Mouse (Mus musculus): ENCODE measurements around the gene Prickle1.

The Prickle1 gene

DNA sequence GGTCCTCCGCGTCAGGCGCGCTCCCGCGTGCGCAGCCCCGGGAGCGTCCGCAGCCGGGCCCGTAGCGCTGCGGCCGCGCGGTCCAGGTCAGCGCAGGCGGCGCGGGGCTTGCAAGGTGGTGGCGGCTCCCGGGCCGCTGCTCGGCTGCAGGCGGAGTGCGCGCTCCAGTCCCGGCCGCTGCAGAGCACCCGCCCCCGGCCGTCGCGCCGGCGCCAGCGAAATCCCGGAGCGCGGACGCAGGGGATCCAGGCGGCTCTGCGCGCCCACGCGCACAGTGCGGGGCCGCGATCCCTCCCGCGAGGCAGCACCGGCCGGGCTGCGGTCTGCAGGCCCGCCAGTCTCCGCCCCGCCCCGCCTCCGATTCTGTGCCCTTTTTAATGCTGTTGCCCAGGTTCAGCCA lies at the start of gene Prickle1:
Gene Prickle1 (minus strand): TSS at position 146 of the 400 bp plus-strand sequence.
- peak; percentile 84 for DNase-seq (ENCODE audit: low spot score)

DNA sequence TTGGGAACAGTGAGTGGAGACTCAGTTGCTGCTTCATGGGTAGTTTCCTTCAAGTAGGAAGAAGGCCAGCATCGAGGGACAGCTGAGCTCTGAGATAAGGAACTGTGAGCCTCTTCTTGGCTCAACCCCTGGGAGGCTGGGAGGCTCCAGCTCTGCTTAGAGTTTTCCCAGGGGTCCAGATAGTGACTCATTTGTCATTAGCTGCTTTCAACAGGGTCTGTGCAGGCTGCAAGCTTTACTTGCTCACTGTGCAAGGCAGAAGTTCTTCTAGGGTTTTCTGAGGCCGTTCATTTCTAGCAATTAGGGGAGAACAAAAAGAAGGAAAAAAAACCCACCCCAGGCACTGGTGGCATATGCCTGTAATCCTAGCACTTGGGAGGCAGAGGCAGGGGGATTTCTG lies 44.5 kb upstream of the Prickle1 start:
- DNase-seq (ENCODE audit: low spot score) = no peak

DNA sequence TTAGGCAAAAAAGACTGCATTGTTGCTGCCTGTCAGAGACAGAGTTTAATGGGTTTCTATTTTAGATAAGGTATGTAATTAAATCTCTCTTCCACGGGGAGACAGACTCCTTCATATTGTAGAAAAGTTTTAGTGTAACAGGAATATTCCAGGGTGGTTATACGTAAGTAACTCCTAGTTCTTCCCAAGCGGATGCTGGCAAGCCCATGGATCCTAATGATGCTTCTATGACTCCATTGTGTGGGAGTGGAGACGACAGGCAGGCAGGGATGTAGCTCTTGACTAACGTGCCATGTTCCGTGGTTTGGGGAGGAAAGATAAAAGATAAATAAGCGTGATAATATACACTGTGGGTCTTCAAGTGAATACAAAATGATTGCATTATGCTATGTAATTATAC lies 41.3 kb upstream of the Prickle1 start:
- no peak for DNase-seq (ENCODE audit: low spot score)

DNA sequence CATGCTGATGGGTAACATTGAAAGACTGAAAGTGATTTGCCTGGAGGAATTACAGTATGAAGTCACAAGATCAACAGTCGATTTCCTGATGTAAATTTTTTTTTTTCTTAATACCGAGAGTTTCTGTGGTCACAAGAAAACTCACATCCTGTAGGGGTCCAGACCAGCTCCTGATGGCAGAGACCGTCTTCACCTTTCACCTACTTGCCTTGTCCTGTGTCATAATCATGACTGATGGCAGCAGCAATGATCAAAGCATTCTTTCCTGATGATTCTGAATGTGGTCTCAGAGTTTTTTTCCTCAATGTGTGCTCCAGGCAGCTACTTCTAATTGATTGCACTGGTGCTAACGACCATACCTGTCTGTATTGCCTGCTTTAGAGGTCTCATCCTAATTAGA lies 39.9 kb upstream of the Prickle1 start:
- DNase-seq (ENCODE audit: low spot score) = no peak

DNA sequence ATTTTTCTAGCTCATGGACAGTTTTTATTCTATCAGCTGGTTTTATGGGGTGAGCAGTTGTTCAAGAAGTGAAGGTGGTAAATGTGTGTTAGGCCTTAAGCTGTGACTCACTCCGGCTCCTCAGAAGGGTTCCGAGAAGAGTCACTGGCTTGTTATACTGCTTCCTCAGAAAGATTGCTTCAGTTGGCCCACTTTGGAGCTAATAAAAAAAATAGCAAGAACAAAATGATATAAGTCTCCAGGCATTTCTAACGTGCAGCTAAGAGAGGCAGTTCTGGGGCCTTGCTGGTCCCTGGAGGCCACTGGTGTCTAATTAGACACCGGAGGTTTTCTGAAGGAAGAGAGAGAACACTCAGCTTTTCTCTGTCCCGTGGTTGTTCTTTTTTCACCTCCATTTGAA lies 38.8 kb upstream of the Prickle1 start:
- DNase-seq (ENCODE audit: low spot score) = no peak

DNA sequence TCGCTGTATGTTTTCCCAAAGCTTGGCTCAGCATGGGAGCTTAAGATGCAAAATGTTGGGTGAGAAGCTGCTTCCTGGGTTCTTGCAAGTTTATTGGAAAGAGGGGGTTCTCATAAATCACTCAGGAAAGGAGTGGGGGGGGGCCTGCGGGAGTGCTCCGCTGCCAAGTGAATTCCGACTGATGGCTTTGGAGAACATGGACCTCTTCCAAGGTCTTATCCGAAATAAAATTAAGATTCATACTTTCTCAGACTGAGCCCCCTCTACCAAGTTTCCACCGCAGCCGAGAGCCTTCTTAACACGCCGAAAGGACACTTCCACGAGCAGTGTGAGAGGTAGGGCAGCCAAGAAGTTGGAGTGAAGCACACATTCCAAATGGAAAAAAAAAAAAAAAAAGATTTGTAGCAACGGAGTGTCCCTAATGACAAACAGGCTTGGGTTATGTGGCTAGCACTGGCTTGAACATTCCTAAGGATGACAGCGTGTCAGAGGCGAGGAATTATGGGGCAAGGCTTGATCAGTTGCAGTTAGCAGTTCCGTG lies 34.4 kb upstream of the Prickle1 start:
- DNase-seq (ENCODE audit: low spot score) = no peak

DNA sequence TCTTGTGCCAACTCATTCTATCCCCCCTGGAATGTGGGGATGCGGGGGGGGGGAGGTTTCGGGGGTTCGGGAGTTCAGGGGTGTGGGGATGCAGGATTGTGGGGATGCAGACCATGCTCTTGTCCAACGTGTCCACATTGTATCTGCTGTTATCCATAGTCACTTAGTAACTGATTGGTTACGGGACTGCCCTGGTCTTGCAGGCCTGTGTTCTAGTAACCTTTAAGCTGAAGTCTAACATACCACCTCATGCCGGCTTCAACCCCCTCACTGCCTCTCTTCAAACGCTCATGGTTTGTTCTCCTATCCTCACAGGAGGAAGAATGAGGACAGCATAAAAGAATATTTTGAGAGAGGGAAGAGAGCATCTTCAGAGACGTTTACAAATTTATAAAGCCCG lies 33.5 kb upstream of the Prickle1 start:
- DNase-seq (ENCODE audit: low spot score) = no peak

DNA sequence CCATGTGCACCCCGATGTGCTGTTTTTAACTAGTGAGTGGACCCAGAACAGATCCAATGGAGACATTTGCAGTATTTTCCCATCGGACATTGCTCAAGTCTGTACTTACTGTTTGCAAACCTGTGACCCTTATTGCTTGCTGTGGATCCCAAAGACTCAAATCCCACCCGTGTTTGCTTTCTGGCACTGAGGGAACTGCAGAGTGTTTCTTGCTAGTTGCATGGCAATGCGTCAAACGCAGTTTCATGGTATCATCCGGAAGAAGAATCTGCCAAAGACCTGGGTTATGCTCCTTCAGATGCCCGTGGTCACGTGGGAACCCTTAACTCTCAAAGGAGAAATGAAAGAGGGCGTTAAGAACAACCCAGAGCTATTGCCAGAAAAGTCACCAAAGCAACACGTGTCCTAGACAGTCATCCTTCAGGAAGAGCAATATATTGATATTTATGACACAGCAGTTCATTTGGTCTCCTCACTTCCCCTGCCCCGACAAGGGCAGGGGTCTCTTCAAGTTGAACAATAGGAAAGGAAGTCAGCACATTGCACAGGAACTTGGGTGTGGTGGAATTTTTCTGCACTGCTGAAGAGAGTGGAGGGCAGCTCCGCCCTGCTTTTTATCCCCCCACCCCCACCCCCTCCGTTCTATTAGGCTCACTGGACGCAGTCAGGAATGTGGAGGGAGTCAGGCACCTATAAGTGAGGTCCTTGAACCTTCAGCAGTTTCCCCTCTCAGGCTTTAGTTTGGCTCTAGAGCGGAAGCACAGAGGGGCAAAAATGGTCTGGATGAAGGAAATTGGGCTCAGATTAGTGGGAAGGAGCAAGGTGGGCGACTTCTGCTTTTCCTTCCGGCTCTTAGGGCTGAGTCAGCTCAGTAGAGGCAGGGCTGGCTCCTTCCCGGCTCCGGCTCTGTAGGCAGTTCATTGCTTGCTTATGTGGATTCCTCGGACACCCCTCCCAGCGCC lies 32.4 kb upstream of the Prickle1 start:
- DNase-seq (ENCODE audit: low spot score) = no peak

DNA sequence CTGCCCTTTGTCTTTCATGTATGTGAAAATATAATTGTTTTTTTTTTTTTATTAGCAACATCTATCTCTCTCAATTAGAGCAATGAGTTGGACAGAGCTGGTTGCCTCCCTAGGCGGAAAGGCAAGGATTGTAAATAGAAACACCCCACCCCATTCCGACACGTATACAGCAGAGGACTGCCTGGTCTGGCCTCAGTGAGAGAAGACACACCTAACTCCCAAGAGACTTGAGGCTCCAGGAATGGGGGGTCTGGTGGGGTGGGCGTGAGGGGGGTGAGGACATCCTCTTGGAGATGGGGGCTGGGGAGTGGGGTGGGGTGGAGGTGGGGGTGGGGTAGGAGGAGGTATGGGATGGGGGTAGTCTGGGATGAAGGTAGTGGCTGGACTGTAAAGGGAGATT lies 23.9 kb upstream of the Prickle1 start:
- no peak for DNase-seq (ENCODE audit: low spot score)

DNA sequence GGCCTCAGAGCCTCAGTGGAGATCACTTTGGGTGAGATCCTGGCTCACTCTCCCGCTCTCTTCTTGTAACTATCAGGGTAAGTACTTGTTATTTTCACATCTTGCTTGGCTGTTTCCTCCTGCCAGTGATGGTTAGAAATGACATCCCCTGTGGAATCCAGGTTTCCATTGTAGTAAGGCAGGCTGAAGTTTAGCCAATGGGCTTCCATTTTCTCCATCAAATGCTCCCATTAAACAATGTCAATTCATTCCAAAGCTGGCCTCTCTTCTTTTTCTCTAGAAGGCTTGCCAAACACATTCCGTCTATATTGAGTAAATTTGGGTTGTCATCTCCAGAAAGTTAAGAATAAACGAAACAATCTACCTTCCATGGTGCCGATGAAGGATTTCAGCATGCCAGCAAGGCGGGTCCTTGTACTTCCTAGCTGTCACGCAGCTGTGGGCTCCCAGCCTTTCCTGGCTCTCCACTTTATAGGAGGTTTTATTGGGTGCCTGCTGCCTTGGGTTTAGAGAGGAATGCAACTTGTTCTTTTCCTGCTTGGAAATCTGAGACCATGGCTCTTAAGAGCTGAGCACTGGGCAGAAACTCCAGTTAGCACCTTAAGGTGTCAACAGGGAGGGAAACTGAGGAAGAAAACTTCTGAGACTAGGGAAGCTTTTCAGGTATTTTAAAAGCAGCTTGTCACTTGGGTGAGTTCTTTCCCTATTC lies 22.9 kb upstream of the Prickle1 start:
- no peak for DNase-seq (ENCODE audit: low spot score)

DNA sequence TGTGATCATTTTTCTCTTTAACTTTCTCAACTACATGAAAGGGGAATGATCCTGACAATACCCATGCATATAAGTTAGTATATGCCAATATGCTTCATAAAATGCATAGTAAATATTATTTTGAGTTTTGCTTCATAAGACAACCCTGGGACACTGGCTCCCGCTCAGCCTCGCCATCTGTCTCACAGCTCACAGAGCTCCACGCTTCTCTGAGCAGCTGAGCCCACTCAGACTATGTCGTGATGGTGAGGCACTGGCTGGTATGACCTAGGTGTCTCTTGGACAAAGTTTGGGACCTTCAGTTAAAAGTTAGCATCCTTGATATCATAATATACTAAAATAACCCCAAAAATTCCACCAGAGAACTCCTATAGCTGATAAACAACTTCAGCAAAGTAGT lies 20.6 kb upstream of the Prickle1 start:
- DNase-seq (ENCODE audit: low spot score) = no peak

DNA sequence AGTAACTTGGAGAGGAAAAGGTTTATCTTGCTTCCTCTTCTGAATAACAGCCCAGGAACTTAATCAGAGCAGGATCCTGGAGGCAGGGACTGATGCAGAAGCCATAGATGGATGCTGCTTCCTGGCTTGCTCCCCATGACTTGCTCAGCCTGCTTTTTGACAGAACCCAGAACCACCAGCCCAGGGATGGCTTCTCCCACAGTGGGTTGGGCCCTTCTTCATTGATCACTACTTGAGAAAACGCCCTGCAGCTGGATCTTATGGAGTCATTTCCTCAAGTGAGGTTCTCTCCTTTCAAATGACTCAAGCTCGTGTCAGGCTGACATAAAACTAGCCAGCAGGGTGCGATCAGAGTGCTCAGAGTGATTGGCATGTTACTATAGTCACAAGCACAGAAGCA lies 19.3 kb upstream of the Prickle1 start:
- DNase-seq (ENCODE audit: low spot score) = no peak

DNA sequence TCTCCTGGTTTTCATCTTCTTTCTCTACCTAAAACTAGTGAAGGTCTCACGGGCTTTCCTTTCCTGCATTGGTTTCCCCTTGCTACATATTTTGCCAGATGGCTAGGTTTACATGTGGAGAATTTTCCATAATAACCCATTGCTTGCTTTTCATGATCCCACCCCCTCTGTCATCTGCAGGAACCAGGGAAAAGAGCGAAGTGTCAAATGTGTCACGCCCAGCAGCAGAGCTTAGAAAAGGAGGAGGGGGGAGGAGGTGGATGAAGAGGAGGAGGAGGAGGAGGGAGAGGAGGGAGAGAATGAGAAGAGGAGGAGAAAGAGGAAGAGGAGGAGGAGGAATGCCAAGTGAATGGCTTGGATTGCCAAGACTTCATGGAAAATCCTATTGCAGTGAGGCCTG lies 17.9 kb upstream of the Prickle1 start:
- no peak for DNase-seq (ENCODE audit: low spot score)

DNA sequence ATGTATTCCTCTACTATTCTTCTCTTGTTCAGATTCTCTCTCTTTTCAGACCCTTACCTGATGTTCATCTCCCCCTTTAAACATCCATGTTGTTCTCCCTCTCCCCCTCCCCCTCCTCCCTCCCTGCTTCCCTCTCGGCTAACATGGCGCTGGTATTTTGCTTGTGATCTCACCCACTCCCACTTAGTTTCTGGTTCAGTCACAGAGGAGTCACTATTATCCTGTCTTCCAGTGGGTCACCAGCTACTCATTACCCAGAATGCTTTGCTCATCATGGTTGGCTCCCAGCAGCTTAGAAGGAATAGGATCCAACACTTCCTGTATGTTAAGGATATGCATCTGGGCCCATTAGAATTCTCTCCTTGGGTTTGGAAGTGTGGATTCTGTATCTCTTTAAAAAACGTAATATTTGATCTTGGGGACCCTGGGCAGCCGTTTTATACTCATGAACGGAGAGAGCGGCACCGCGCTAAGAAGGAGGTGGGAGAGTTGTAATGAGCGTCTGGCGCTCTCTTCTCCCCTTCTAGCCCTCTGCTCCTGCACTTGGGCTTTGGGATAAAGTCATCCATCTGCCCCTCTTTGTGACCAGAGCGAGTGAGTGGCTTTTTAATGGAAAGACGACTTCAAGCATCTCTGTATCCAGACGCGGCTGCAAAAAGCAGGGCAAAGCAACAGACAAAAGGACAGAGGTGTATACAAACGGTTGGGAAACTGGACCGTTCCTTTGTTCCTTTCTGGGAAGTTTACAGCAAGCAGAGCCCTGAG lies 16.0 kb upstream of the Prickle1 start:
- DNase-seq (ENCODE audit: low spot score) = no peak

DNA sequence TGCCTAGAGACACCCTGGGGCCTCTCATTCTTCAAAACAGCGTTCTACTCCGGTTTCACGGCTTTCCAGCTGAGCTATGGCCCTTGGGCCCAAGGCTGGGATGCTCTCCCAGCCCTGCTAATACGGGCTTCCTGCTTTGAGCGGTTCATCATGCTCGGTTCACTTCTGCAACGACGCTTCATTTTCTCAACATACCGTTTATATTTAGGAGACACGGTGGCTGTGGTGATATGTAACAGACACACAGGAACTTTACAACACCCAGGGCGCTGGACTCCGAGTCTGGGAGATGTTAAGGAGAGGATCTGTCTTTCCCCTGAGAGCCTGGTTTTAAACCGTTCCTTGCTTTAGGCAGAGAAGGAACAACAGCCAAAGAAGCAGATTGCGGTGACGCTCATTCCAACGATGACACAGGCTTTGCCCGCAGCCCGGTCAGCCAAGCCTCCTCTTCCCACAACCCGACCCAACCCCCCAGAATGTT lies 15.1 kb upstream of the Prickle1 start:
- DNase-seq (ENCODE audit: low spot score) = no peak

DNA sequence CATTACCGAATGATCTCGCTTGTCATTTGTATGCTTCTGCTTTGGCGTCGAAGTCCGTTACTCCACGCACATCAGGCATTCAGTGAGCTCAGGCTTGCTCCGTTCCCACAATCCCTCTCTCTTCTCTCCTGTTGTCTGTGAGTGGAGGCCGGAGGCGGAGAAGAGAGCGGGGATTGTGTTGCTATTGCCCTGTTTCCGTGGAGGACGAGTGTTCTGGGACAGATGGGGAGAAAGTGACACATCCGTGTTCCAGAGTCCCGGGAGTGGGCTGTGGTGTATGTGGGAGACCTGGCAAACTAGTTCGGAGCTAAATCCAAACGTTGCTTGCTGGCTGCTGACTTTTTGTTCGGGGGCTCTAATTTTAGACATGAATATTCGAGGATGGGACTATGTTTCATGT lies 14.6 kb upstream of the Prickle1 start:
- DNase-seq (ENCODE audit: low spot score) = no peak

DNA sequence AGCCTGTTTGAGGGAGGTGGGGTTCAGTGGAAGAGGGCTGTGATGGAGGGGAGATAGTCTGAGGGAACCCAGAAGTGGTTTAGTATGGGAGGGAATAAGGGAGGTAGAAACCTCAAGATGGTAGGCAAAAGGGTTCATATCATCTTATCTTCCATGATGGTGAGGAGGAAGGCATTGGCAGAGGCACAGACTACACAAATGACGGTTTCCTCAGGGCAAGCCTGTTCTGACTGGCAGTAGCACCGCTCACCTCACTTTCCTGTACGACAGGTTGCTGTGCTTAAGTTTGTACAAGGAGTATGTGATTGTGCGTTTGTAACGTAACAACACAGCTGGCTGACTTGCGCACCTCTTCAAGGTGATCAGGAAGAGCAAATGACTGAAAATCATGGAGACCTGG lies 7.2 kb upstream of the Prickle1 start:
- no peak for DNase-seq (ENCODE audit: low spot score)

DNA sequence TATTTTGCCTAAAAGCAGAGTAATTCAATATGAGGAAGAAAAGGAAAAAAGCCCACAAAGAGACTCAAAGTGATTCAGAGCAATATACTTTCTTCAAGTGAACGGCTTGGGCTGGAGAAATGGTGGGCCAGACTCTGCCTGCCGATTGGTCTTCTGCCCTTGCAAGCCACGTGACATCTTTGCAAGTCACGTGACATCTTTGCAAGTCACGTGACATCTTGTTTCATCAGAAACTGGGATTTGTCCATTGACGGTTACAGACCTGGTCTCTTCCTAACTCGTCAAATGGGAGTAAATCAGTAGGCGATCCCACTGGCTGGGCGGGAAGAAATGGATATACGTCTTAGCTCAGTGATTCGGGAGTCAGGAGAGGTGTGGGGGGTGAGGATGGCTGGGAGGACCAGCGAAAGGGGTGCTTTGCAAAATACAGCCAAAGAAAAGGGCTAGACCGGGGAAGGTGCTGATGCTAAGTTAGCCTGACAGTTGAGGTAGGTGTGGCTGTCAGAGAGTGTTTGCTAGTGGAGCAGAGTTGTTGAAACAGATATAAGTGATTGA lies 5.8 kb upstream of the Prickle1 start:
- no peak for DNase-seq (ENCODE audit: low spot score)

DNA sequence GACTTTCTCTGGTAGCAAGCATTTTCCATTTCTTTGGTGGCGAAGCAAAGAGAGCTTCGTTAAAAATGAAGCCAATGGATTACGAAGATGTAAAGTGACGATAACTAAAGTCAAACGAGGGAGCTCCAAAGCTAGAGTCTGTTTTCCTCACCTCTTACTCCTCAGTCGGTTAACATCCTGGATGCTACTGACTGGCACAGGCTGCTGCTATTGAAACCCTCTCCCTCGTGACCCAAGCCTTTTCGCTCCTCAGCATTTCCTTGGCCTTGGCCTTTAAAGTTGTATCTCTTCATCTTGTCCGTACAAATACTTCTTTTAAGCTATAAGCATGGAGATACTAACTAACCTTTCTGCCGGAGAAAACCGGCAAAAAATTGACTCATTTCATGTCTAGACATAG lies 1.3 kb upstream of the Prickle1 start:
- DNase-seq (ENCODE audit: low spot score) = no peak

DNA sequence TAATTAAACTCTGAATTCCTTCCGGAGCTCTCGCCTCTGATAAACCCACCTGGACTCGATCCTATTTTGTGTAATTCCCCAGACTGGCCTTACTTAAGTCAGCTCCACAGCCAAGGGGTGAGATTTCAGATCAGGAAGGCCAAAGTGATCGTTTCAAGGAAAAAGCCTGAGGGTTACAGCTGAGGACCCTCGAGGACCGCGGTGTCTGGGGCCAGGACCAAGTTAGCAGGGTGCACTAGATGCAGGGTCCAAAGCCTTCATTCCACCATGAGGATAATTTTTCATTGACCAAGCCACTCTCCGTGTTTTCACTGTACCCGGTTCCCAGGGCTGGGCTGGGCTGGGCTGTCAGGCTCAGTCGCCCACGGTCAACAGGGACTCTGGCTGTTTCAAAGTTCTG lies 594 bp upstream of the Prickle1 start:
- peak; percentile 57 for DNase-seq (ENCODE audit: low spot score)

DNA sequence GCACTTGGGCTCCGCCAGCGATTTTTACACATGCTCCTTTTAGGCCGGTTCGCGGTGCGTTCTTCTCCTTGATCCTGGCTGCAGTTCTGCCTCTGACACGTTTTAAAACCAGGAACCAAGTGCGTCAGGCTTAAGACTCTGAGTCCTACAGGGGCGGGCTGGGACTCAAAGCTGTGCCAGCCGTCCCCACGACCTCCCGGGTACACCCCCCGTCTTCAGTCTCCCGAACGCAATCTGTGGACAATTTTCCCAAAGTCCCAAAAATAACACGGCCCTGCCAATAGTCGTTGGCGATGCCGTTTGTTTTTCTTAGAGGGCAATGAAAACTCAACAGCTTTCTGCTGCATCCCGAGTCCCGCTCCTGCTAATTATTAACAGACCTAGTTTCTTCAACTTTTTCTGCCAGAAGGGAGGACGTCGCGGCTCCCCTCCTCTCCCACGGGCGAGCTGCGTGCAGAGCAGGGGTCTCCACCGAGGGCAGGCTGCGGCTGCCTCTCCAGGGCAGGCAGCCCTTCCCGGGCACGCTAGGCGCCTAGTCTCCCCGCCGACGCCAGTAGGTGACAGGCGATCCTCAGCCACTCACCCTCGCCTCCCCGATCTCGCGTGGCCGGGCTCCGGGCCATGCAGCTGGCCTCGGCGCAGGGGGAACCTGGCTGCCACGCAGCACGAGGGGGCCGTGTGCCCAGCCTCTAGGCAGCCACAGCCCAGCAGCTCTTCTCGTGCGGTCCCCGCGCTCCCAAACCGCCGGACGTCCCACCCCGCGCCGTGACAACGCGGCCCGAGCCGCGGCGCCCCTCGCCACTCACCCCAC lies 598 bp downstream of the Prickle1 start:
- DNase-seq (ENCODE audit: low spot score) = peak; percentile 37

Data from ovary, postnatal 14 days (tissue).